Mouse (Mus musculus) embryonic fibroblast, embryonic 13.5 days (primary cell): Measurements from ENCODE around the gene Ptpn13.

Source experiments
- CTCF ChIP-seq: IDR thresholded peaks from 2 replicates; pipeline ENCODE4 v1.5.1; 2011; ENCODE audit warnings: mild to moderate bottlenecking, control low read depth, low read length, moderate library complexity, borderline replicate concordance; ENCODE audit not compliant: insufficient read depth
- POLR2A ChIP-seq: IDR thresholded peaks from 2 replicates; pipeline ENCODE4 v1.6.1; 2011; ENCODE audit warnings: low read depth, mild to moderate bottlenecking, control low read depth, low read length, moderate library complexity

DNA sequence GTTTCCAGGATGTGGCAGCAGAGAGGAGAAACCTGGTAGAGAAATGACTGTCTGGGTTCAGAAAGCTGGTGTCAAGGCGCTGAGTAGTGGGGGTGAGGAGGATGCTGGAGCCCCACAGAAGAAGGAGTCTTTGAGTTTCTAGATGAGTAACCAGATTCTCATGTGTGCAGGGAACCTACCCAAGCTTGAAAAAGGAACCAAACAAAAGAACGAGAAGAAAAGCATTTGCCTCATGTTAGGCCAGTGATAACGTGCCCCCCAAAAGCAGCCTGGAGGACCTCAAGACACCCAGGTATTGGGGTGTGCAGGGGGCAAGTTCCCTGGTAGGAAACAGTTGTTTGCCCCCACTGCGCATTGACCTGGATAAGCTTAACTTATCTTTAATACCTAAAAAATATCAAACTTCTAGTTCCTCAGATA, 17.3 kb downstream of the Ptpn13 start:
- TF ChIP-seq CTCF (no peak), POLR2A (no peak)
